Mouse (Mus musculus): ENCODE data around the gene Chrm3.
"Not testable (repeated sequence)": the region's sequence is repeated elsewhere in the genome, so short reads cannot be mapped to it uniquely, and the experiment has no call there.

Gene Chrm3

GRCm38 (mm10) chr13:9895045-9895625, 465.5 kb downstream of the Chrm3 start:
- in situ Hi-C loops (cut with MboI, MseI) = loop anchor here (25.0 kb wide), 1 partner anchor 642 kb away; no protein-coding TSS in a partner anchor

DNA sequence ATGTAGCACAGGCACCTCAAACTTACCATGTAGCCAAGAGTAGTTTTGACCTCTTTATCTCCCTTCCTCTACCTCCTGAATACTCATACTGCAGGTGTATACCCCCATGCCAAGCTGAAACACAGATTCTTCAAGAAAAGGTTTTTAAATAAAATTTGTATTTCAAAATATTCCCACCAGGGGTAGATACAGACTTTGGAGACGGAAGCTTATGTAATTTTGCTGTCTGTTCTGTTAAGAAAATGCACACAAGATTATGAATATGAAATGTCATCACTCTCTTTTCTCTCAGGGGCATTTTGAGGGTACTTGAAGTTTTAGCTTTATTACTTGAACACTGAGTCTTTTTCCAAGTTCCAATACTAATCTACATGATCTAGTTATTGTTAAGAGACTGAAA, 469.6 kb downstream of the Chrm3 start:
- in situ Hi-C loops (cut with MboI, MseI) = loop anchor here (25.0 kb wide), 1 partner anchor 646 kb away; no protein-coding TSS in a partner anchor

GRCm38 (mm10) chr13:9890460-9890859, 470.2 kb downstream of the Chrm3 start:
- in situ Hi-C loops (cut with MboI, MseI) = loop anchor here (25.0 kb wide), 1 partner anchor 647 kb away; no protein-coding TSS in a partner anchor

DNA sequence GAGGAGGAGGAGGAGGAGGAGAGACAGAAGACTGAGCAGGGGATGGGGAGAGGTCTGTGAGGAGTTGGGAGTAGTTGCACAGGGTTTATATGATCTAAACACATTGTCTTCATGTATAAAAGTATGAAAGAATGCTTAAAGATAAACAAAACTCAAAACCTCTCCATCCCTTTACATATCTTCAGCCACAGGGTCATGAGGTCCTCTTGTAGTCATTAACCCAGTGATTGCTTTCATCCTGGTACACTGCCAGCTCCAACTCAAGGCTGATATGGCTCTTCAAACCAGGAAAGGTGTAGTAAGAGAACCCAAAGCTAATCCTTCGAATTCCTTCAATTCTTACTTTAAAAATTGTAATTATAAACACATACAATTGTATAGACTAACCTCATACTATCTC, 470.7 kb downstream of the Chrm3 start:
- in situ Hi-C loops (cut with MboI, MseI) = loop anchor here (25.0 kb wide), 1 partner anchor 647 kb away; no protein-coding TSS in a partner anchor

GRCm38 (mm10) chr13:9888284-9888683, 472.4 kb downstream of the Chrm3 start:
- in situ Hi-C loops (cut with MboI, MseI) = loop anchor here (25.0 kb wide), 1 partner anchor 649 kb away; no protein-coding TSS in a partner anchor

GRCm38 (mm10) chr13:9887261-9887660, 473.4 kb downstream of the Chrm3 start:
- in situ Hi-C loops (cut with MboI, MseI) = loop anchor here (25.0 kb wide), 1 partner anchor 650 kb away; no protein-coding TSS in a partner anchor

- in situ Hi-C loops (cut with MboI, MseI) = loop anchor here (25.0 kb wide), 1 partner anchor 651 kb away; no protein-coding TSS in a partner anchor
Observed at GRCm38 (mm10) chr13:9886465-9887135, 474.0 kb downstream of the Chrm3 start.

GRCm38 (mm10) chr13:9882362-9883282, 478.0 kb downstream of the Chrm3 start:
- in situ Hi-C loops (cut with MboI, MseI) = loop anchor here (25.0 kb wide), 1 partner anchor 655 kb away; no protein-coding TSS in a partner anchor

- in situ Hi-C loops (cut with MboI, MseI) = loop anchor here (25.0 kb wide), 1 partner anchor 655 kb away; no protein-coding TSS in a partner anchor
Observed at GRCm38 (mm10) chr13:9881930-9882329, 478.7 kb downstream of the Chrm3 start.

GRCm38 (mm10) chr13:9880401-9880800, 480.2 kb downstream of the Chrm3 start:
- in situ Hi-C loops (cut with MboI, MseI) = loop anchor here (25.0 kb wide), 1 partner anchor 657 kb away; no protein-coding TSS in a partner anchor

DNA sequence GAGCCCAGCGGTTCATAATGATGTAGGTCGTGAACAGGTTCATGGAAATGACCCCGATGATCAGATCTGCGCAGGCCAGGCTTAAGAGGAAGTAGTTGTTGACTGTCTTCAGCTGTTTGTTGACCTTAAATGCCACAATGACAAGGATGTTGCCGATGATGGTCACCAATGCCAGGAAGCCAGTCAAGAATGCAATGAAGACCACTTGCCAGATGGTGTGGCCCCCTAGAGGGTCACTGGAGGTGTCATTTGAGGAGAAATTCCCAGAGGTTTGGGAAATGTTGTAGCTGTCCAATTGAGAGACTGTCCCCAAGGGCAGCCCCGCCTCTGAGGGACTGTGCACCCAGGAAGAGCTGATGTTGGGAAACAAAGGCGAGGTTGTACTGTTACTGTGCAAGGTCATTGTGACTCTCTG, 482.0 kb downstream of the Chrm3 start:
- in situ Hi-C loops (cut with MboI, MseI) = loop anchor here (25.0 kb wide), 1 partner anchor 659 kb away; no protein-coding TSS in a partner anchor

- in situ Hi-C loops (cut with MboI, MseI) = no loop called here
Observed at GRCm38 (mm10) chr13:9873377-9873776, 487.3 kb downstream of the Chrm3 start.

GRCm38 (mm10) chr13:9866161-9866560, 494.5 kb downstream of the Chrm3 start:
- in situ Hi-C loops (cut with MboI, MseI) = no loop called here

GRCm38 (mm10) chr13:9847515-9847914, 513.1 kb downstream of the Chrm3 start:
- in situ Hi-C loops (cut with MboI, MseI) = loop anchor here (10.0 kb wide), 1 partner anchor 663 kb away; no protein-coding TSS in a partner anchor

- in situ Hi-C loops (cut with MboI, MseI) = loop anchor here (10.0 kb wide), 1 partner anchor 662 kb away; no protein-coding TSS in a partner anchor
Observed at GRCm38 (mm10) chr13:9846543-9847434, 513.9 kb downstream of the Chrm3 start.

GRCm38 (mm10) chr13:9834146-9834679, 526.4 kb downstream of the Chrm3 start:
- in situ Hi-C loops (cut with MboI, MseI) = not testable (repeated sequence)

- in situ Hi-C loops (cut with MboI, MseI) = no loop called here
Observed at GRCm38 (mm10) chr13:9826227-9826626, 534.4 kb downstream of the Chrm3 start.

All from T-helper 2 cell (primary cell).